Mouse (Mus musculus): ENCODE data around the gene Sun2.

- TF ChIP-seq CTCF (conservative IDR thresholded peaks at IDR 0.05; ENCODE audit: low read length), result no peak
- no peak for TF ChIP-seq POU5F1 (IDR thresholded peaks at IDR 0.05; ENCODE audit: borderline replicate concordance, low read length)
- TF ChIP-seq NANOG (IDR thresholded peaks at IDR 0.05; ENCODE audit: borderline replicate concordance, low read length), result no peak
Measured at GRCm38 (mm10) chr15:79745312-79745711, 3.0 kb upstream of the Sun2 start.
